Mouse (Mus musculus): Measurements from ENCODE around the gene Olfr1394.

- TF ChIP-seq EP300 (optimal IDR thresholded peaks at IDR 0.05) = no peak
- TF ChIP-seq CTCF (IDR thresholded peaks at IDR 0.05; ENCODE audit: low read depth) = peak; percentile 87
Observed at GRCm38 (mm10) chr11:49189737-49190136, 35.6 kb downstream of the Olfr1394 start.

Measured in stomach, postnatal 0 days (tissue).